Mouse (Mus musculus): Measurements from ENCODE around the gene Slc15a4.

- TF ChIP-seq CTCF (IDR thresholded peaks at IDR 0.05; ENCODE audit: insufficient read depth, low read depth, low read length) (no peak), POLR2A (IDR thresholded peaks at IDR 0.05; ENCODE audit: insufficient read depth, low read depth, low read length) (no peak)
These were observed 44.8 kb downstream of the Slc15a4 start for GRCm38 (mm10) chr5:127587854-127588253.

Measured in olfactory bulb, adult 2 months (tissue).